In the genomic region with DNA sequence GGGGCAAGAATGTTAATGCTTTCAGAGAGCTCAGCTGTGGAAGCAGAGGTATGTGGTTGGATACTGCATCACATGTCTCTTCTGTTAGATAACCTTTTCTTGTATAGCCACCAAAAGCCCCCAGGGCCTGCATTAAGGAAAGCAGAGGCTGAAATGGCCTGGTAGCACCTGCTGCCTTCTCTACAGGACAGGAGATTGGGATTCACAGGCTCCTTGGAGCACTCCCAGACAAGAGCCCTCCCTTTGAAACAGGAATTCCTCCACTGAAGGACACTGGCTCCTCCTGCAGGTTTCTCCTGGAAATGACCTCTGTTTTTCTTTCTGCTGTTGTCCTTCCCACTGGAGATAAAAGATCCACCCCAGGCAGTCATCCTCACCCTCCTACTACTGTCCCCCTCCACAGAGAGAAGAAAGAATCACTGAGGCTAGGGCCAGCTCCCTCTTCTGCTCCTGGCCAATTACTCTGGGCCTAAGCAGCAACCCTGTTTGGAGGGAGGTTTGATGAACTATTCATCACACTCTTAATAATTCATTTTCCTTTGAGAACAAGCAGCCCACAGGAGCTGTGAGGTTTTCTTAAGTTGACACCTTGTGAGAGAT, we compare ENCODE assay signal across 8 mouse cellular contexts.
A peak's percentile ranks its signal among the peaks of the same experiment; 100 is the strongest.
DNase-seq lines count a peak whose midpoint lies in the region.

No protein-coding gene starts in this region.

- DNase-seq in cerebellum, adult 9-10 months, result peak; percentile 2
- no peak for DNase-seq in cerebellum, adult 11-12 months
- DNase-seq in testis, postnatal 10 days (ENCODE audit: low spot score), result peak; percentile 37
- no peak for DNase-seq in testis, postnatal 14 days (ENCODE audit: low spot score)
- peak; percentile 5 to 25 for DNase-seq in frontal cortex, postnatal 25 days (ENCODE audit: low spot score in 2 of 2)
- peak; percentile 32 for DNase-seq in left cerebral cortex, postnatal 4 days
- peak; percentile 39 to 51 for DNase-seq in right cerebral cortex, postnatal 10 days (ENCODE audit: low spot score in 2 of 2)
- no peak for DNase-seq in spleen, adult 18-20 months

- intact Hi-C loops in left cerebral cortex, postnatal 4 days (cut with DNase I), result no loop called here

Comparison
In these comparisons a context has a peak if more than half of its experiments do, and no peak if none do; other contexts are left out.
1. DNase-seq: peak in cerebellum, adult 9-10 months (single experiment), testis, postnatal 10 days (single experiment), frontal cortex, postnatal 25 days (2 of 2), left cerebral cortex, postnatal 4 days (single experiment) and right cerebral cortex, postnatal 10 days (2 of 2); none in cerebellum, adult 11-12 months (single experiment), testis, postnatal 14 days (single experiment) and spleen, adult 18-20 months (0 of 2).